In genomic region chr2:127832103-127832832, GRCm38 (mm10) we compare ENCODE assay signal across 7 mouse cellular contexts. TPM values are rescaled to one million over a fixed set of nuclear protein-coding genes. Genes with fewer than 3 reads are reported as not detected.
DNase-seq lines count a peak whose midpoint lies in the region; ATAC-seq and TF ChIP-seq lines count a peak whose summit lies in the region.

No protein-coding gene starts in this region.

- 36% methylated on average over 11 of the region's 11 CpGs for WGBS in heart, postnatal 0 days
- 22% methylated on average over 11 of the region's 11 CpGs for WGBS in lung, postnatal 0 days

- no peak for TF ChIP-seq CTCF in CH12.LX (conservative IDR thresholded peaks at IDR 0.05 in 1 of 2, IDR thresholded peaks at IDR 0.05 in 1 of 2; ENCODE audit: low read depth in 2 of 2, low read length in 2 of 2)
- TF ChIP-seq CTCF in heart, postnatal 0 days (IDR thresholded peaks at IDR 0.05; ENCODE audit: low read depth) = no peak
- TF ChIP-seq CTCF in lung, postnatal 0 days (IDR thresholded peaks at IDR 0.05) = no peak

- H3K79me2 ChIP-seq in CH12.LX (replicated peaks; ENCODE audit: control insufficient read depth, extremely low read depth, insufficient read depth, poor library complexity, severe bottlenecking) = peaks cover 20% of the 10 kb centered on the region

- TF ChIP-seq RAD21 in CH12.LX (IDR thresholded peaks at IDR 0.05; ENCODE audit: low read depth, low read length) = no peak

- in situ Hi-C loops in CH12.LX (cut with MboI; ENCODE audit: low pct_ligation_motif_present, low pct_unique_long_range_greater_than_20kb, low sequenced_read_pairs) = no loop called here

- ATAC-seq in heart, postnatal 0 days (ENCODE audit: insufficient read depth, low read depth) = peak; percentile 10
- ATAC-seq in lung, postnatal 0 days = peak; percentile 50

- dilution Hi-C loops in CH12.LX (cut with MboI; ENCODE audit: extremely low pct_ligation_motif_present, extremely low pct_unique_long_range_greater_than_20kb, low sequenced_read_pairs) = no loop called here

- H3K4me2 ChIP-seq in CH12.LX (ENCODE audit: insufficient read depth, low read depth, poor library complexity, severe bottlenecking) = peak overlapping the region; percentile 100
- H3K4me2 ChIP-seq in heart, postnatal 0 days (ENCODE audit: low read depth, low read length) = peak overlapping the region; percentile 97
- H3K4me2 ChIP-seq in lung, postnatal 0 days (replicated peaks; ENCODE audit: low read depth, low read length) = peak overlapping the region; percentile 92

- peaks cover 13% of the 10 kb centered on the region for H3K27me3 ChIP-seq in CH12.LX (replicated peaks)
- H3K27me3 ChIP-seq in heart, postnatal 0 days (ENCODE audit: control insufficient read depth, insufficient read depth, low read length) = 0 out of 2 replicates have a peak, but pooled peaks cover 5% of the 10 kb centered on the region
- no peaks in the 10 kb centered on the region for H3K27me3 ChIP-seq in lung, postnatal 0 days (replicated peaks; ENCODE audit: insufficient read depth, low read length)

- peak overlapping the region; percentile 62 for H3K9ac ChIP-seq in CH12.LX (ENCODE audit: insufficient read depth, low read depth)
- peak overlapping the region; percentile 41; the same call in 1 of the 2 replicates for H3K9ac ChIP-seq in heart, postnatal 0 days (replicated peaks; ENCODE audit: low read depth, low read length)
- H3K9ac ChIP-seq in lung, postnatal 0 days (replicated peaks; ENCODE audit: low read depth) = no peak overlapping the region

- peaks cover 0 to 15% of the 10 kb centered on the region in 2 experiments; a peak in 1 of 4 replicates for H3K4me1 ChIP-seq in CH12.LX (ENCODE audit: control insufficient read depth in 1 of 2, insufficient read depth in 2 of 2)
- 0 out of 2 replicates have a peak, but pooled peaks cover 9% of the 10 kb centered on the region for H3K4me1 ChIP-seq in heart, postnatal 0 days (ENCODE audit: control insufficient read depth, insufficient read depth)
- H3K4me1 ChIP-seq in lung, postnatal 0 days (ENCODE audit: insufficient read depth, low read depth, low read length) = no peaks in the 10 kb centered on the region

- H3K27ac ChIP-seq in CH12.LX (ENCODE audit: insufficient read depth, low read depth) = no peak overlapping the region
- H3K27ac ChIP-seq in heart, postnatal 0 days (ENCODE audit: low read depth) = no peak overlapping the region
- H3K27ac ChIP-seq in lung, postnatal 0 days (ENCODE audit: low read length) = peak overlapping the region; percentile 38; the same call in 1 of the 2 replicates

- peak overlapping the region; percentile 51 to 89 (median 71) for H3K4me3 ChIP-seq in CH12.LX (replicated peaks in 1 of 3; ENCODE audit: low read depth in 2 of 3, low read length in 2 of 3, poor library complexity in 1 of 3)
- peak overlapping the region; percentile 88 for H3K4me3 ChIP-seq in heart, postnatal 0 days (ENCODE audit: low read depth, low read length)
- peak overlapping the region; percentile 56 for H3K4me3 ChIP-seq in lung, postnatal 0 days (ENCODE audit: low read depth, low read length)

- H3K9me3 ChIP-seq in CH12.LX (replicated peaks; ENCODE audit: low read length) = no peaks in the 10 kb centered on the region
- no peaks in the 10 kb centered on the region for H3K9me3 ChIP-seq in heart, postnatal 0 days (replicated peaks; ENCODE audit: control insufficient read depth, low read length)
- H3K9me3 ChIP-seq in lung, postnatal 0 days (ENCODE audit: low read length) = no peaks in the 10 kb centered on the region

- no peak for TF ChIP-seq EP300 in CH12.LX (IDR thresholded peaks at IDR 0.05; ENCODE audit: low read length)
- no peak for TF ChIP-seq EP300 in heart, postnatal 0 days (IDR thresholded peaks at IDR 0.05; ENCODE audit: low read depth)
- 0 out of 2 replicates have a peak, but pooled peaks have one; percentile 33 for TF ChIP-seq EP300 in lung, postnatal 0 days (IDR thresholded peaks at IDR 0.05)

- DNase-seq in CH12.LX (ENCODE audit: extremely low read depth) = no peak
- DNase-seq in Muller cell, postnatal 12 days (ENCODE audit: inconsistent ontology term) = peak; percentile 34
- DNase-seq in heart, postnatal 0 days (ENCODE audit: low spot score) = no peak
- DNase-seq in lung, postnatal 0 days (ENCODE audit: low spot score) = peak; percentile 72
- no peak for DNase-seq in embryo, embryonic 9.5 days (ENCODE audit: extremely low spot score)
- DNase-seq in c-Kit-positive CD71-positive TER-119-positive erythroid progenitor cells, embryonic 14.5 days (ENCODE audit: low spot score) = no peak
- no peak for DNase-seq in gastrocnemius, adult 18-20 months (ENCODE audit: low spot score)

- TF ChIP-seq POLR2A in CH12.LX (IDR thresholded peaks at IDR 0.05; ENCODE audit: low read depth, low read length) = no peak

- peaks cover under 1 to 14% of the 10 kb centered on the region in 2 experiments for H3K36me3 ChIP-seq in CH12.LX (replicated peaks in 1 of 2; ENCODE audit: control insufficient read depth in 1 of 2, insufficient read depth in 1 of 2, low read length in 1 of 2)
- peaks cover 5% of the 10 kb centered on the region for H3K36me3 ChIP-seq in heart, postnatal 0 days (replicated peaks; ENCODE audit: control insufficient read depth, insufficient read depth, low read length)
- H3K36me3 ChIP-seq in lung, postnatal 0 days (ENCODE audit: insufficient read depth, low read length) = no peaks in the 10 kb centered on the region

TF ChIP-seq in CH12.LX, 34 proteins besides CTCF, POLR2A, EP300 and RAD21:
- TF ChIP-seq CHD2 (IDR thresholded peaks at IDR 0.05; ENCODE audit: low read length) = no peak
- no peak for TF ChIP-seq SIN3A (IDR thresholded peaks at IDR 0.05; ENCODE audit: low read length)
- TF ChIP-seq BHLHE40 (IDR thresholded peaks at IDR 0.05; ENCODE audit: low read depth, low read length) = 0 out of 2 replicates have a peak, but pooled peaks have one; percentile 37

RNA-seq across cellular contexts. Expression of gene Bub1, which starts 0.6 kb away (rescaled TPM):
- 46.6 and 47.0 TPM in 2 replicates for total RNA-seq in CH12.LX (2012; rRNA removed)
- total RNA-seq in CH12.LX (2014; rRNA removed) = 131 and 133 TPM in 2 replicates
- 59.0 and 66.2 TPM in 2 replicates for polyA plus RNA-seq in CH12.LX (2012; ENCODE audit: insufficient read length, low read depth)
- 17.7 and 20.8 TPM in 2 replicates for total RNA-seq in heart, postnatal 0 days (2014; rRNA removed; ENCODE audit: low replicate concordance)
- polyA plus RNA-seq in heart, postnatal 0 days (2015; fragmentation: Nextera tagmentation; extraction: Ambion mirVana) = 8.4 and 9.0 TPM in 2 replicates
- 1.4 and 2.6 TPM in 2 replicates for polyA plus RNA-seq in lung, postnatal 0 days (2015; fragmentation: Nextera tagmentation; extraction: Ambion mirVana)
- total RNA-seq in gastrocnemius, adult 18-20 months (2021) = not detected

RNA-seq across cellular contexts. Expression of gene Acoxl, which starts 6.4 kb away (rescaled TPM):
- 0.25 and 0.29 TPM in 2 replicates for total RNA-seq in CH12.LX (2012; rRNA removed)
- 0.15 TPM in 1 of 2 replicates, not detected in the other for total RNA-seq in CH12.LX (2014; rRNA removed)
- 0.20 and 0.43 TPM in 2 replicates for polyA plus RNA-seq in CH12.LX (2012; ENCODE audit: insufficient read length, low read depth)
- total RNA-seq in heart, postnatal 0 days (2014; rRNA removed; ENCODE audit: low replicate concordance) = not detected in 2 replicates
- 0.37 TPM in 2 replicates for polyA plus RNA-seq in heart, postnatal 0 days (2015; fragmentation: Nextera tagmentation; extraction: Ambion mirVana)
- 16.1 and 17.0 TPM in 2 replicates for polyA plus RNA-seq in lung, postnatal 0 days (2015; fragmentation: Nextera tagmentation; extraction: Ambion mirVana)
- total RNA-seq in gastrocnemius, adult 18-20 months (2021) = under 1 TPM in 1 of 2 experiments, not detected in 1; 0.39 TPM

RNA-seq across cellular contexts. Expression of gene Mtln, which starts 40.0 kb away (rescaled TPM):
- total RNA-seq in CH12.LX (2012; rRNA removed) = 43.9 and 51.3 TPM in 2 replicates
- 37.2 and 47.2 TPM in 2 replicates for total RNA-seq in CH12.LX (2014; rRNA removed)
- polyA plus RNA-seq in CH12.LX (2012; ENCODE audit: insufficient read length, low read depth) = 35.4 and 40.7 TPM in 2 replicates
- total RNA-seq in heart, postnatal 0 days (2014; rRNA removed; ENCODE audit: low replicate concordance) = 4.6 and 13.3 TPM in 2 replicates
- 63.3 and 65.0 TPM in 2 replicates for polyA plus RNA-seq in heart, postnatal 0 days (2015; fragmentation: Nextera tagmentation; extraction: Ambion mirVana)
- polyA plus RNA-seq in lung, postnatal 0 days (2015; fragmentation: Nextera tagmentation; extraction: Ambion mirVana) = 40.4 and 42.7 TPM in 2 replicates
- 100 to 1,000 TPM; 121 to 130 TPM for total RNA-seq in gastrocnemius, adult 18-20 months (2021)

RNA-seq across cellular contexts. Expression of gene Nphp1, which starts 43.6 kb away (rescaled TPM):
- total RNA-seq in CH12.LX (2012; rRNA removed) (7.5 and 8.2 TPM in 2 replicates), CH12.LX (2014; rRNA removed) (4.6 and 6.3 TPM in 2 replicates)
- 9.7 and 10.5 TPM in 2 replicates for polyA plus RNA-seq in CH12.LX (2012; ENCODE audit: insufficient read length, low read depth)
- total RNA-seq in heart, postnatal 0 days (2014; rRNA removed; ENCODE audit: low replicate concordance) = 6.7 and 8.9 TPM in 2 replicates
- polyA plus RNA-seq in heart, postnatal 0 days (2015; fragmentation: Nextera tagmentation; extraction: Ambion mirVana) = 17.2 and 21.3 TPM in 2 replicates
- 21.5 and 22.6 TPM in 2 replicates for polyA plus RNA-seq in lung, postnatal 0 days (2015; fragmentation: Nextera tagmentation; extraction: Ambion mirVana)
- total RNA-seq in gastrocnemius, adult 18-20 months (2021) = 10 to 100 TPM; 21.9 to 23.8 TPM

Comparison
In these comparisons a context has a peak if more than half of its experiments do, and no peak if none do; other contexts are left out.
1. DNase-seq: peak in Muller cell, postnatal 12 days (single experiment) and lung, postnatal 0 days (single experiment); none in CH12.LX (single experiment), heart, postnatal 0 days (single experiment), embryo, embryonic 9.5 days (single experiment), c-Kit-positive CD71-positive TER-119-positive erythroid progenitor cells, embryonic 14.5 days (single experiment) and gastrocnemius, adult 18-20 months (single experiment).
2. RNA of gene Bub1, which starts 0.6 kb away (total RNA-seq): 46.6 to 133 TPM in CH12.LX and 17.7 to 20.8 TPM in heart, postnatal 0 days; not detected in gastrocnemius, adult 18-20 months; every median in the first group is over 10 times any median in the second.
3. Peak in every context shown above with its lines, with median percentiles within 50 percentile points of each other: H3K4me2 ChIP-seq and H3K4me3 ChIP-seq.